Mouse (Mus musculus): ENCODE results near the gene Fcmr. TPM values are rescaled to one million over a fixed set of nuclear protein-coding genes. Genes with fewer than 3 reads are reported as not detected.

Gene Fcmr
- polyA plus RNA-seq, 1 experiment from 2014 or later: not detected

- H3K9ac ChIP-seq: no peak overlapping the region
- H3K9me3 ChIP-seq (replicated peaks): no peaks in the 10 kb centered on the region
- no peak overlapping the region for H3K27ac ChIP-seq
- H3K4me3 ChIP-seq (replicated peaks): no peak overlapping the region
- H3K4me2 ChIP-seq: no peak overlapping the region
- no peaks in the 10 kb centered on the region for H3K36me3 ChIP-seq
- H3K27me3 ChIP-seq: no peaks in the 10 kb centered on the region
- peaks cover 6% of the 10 kb centered on the region; the same call in 1 of the 2 replicates for H3K4me1 ChIP-seq (replicated peaks)
- 61% methylated on average over 6 of the region's 6 CpGs for WGBS (ENCODE audit: insufficient replicate concordance)
- no peak for ATAC-seq (ENCODE audit: low read depth)
- DNase-seq: no peak
Measured at GRCm38 (mm10) chr1:130835161-130835936, 30.1 kb upstream of the Fcmr start.

DNA sequence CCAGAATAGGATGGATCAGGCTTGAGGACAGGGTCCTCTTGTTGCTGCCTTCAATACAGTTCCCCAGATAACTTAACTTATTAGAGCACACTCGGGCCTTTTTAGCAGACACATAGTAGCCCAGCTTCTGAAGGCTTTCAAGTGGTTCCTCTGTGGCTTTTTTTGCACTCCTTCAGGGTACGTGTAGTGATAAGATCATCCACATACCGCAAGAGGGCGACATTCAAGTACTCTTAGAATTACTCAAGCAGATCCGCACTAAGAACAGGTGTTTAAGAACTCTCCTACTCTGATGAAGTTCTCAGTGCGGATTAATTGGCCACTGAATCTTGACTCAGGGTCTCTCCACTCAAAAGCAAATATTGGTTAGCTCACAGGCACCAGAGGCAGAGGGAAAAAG is 27.2 kb upstream of the Fcmr start:
- H3K27me3 ChIP-seq: no peaks in the 10 kb centered on the region
- no peaks in the 10 kb centered on the region for H3K4me1 ChIP-seq (replicated peaks)
- no peak overlapping the region for H3K9ac ChIP-seq
- H3K4me2 ChIP-seq: no peak overlapping the region
- DNase-seq (no peak), ATAC-seq (ENCODE audit: low read depth) (no peak)
- H3K27ac ChIP-seq: no peak overlapping the region
- no peaks in the 10 kb centered on the region for H3K9me3 ChIP-seq (replicated peaks)
- no peak overlapping the region for H3K4me3 ChIP-seq (replicated peaks)
- no peaks in the 10 kb centered on the region for H3K36me3 ChIP-seq
- WGBS (ENCODE audit: insufficient replicate concordance): 33% methylated on average over 6 of the region's 6 CpGs

DNA sequence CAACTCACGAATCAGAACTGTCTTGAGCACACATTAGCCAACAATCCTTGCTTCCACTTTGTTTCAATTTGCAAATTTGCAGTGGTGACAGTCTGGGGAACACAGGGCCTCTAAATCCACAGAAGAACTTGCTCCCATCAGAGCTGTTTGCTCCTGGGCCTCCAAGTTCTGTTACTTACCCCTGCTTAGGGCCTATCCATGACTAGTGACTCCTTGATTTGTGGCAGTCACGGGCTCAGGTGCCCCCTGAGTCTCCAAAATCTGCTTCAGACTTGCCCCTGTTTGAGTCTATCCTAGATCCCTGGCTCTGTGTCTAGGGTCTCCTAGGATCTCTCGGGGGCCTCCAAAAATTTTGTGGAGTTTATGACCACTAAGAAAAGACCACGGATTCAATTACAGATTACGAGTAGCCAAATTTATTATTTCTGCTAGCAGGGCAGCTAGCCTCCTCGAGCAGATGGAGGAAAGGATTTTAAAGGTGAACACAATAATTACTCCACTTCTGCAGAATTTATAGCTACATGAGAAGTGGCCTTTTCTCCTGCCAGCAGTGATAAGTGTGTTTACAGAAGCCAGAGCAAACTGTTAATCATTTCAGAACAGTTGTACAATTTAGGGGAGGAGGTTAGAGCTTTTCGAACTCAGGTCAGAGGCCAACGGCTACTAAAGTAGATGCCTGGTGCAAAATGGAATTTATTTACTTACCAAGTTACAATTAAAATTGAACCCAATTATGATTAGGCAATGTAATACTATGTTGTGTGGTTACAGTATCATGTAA is 24.7 kb upstream of the Fcmr start:
- Histone ChIP-seq H3K9ac (no peak overlapping the region), H3K27ac (peak overlapping the region; percentile 60), H3K4me2 (no peak overlapping the region), H3K4me1 (replicated peaks) (no peaks in the 10 kb centered on the region), H3K27me3 (no peaks in the 10 kb centered on the region), H3K36me3 (no peaks in the 10 kb centered on the region), H3K9me3 (replicated peaks) (no peaks in the 10 kb centered on the region), H3K4me3 (replicated peaks) (no peak overlapping the region)
- ATAC-seq (ENCODE audit: low read depth): peak; percentile 39; the same call in 1 of the 2 replicates
- WGBS (ENCODE audit: insufficient replicate concordance): 50% methylated on average over 8 of the region's 8 CpGs
- DNase-seq: no peak

- DNase-seq: no peak
- no peak overlapping the region for H3K27ac ChIP-seq
- no peak overlapping the region for H3K9ac ChIP-seq
- no peaks in the 10 kb centered on the region for H3K4me1 ChIP-seq (replicated peaks)
- no peaks in the 10 kb centered on the region for H3K9me3 ChIP-seq (replicated peaks)
- WGBS (ENCODE audit: insufficient replicate concordance): 75% methylated on average over 7 of the region's 7 CpGs
- no peak for ATAC-seq (ENCODE audit: low read depth)
- H3K27me3 ChIP-seq: no peaks in the 10 kb centered on the region
- no peak overlapping the region for H3K4me3 ChIP-seq (replicated peaks)
- H3K36me3 ChIP-seq: no peaks in the 10 kb centered on the region
- no peak overlapping the region for H3K4me2 ChIP-seq
Measured at GRCm38 (mm10) chr1:130841621-130842020, 23.8 kb upstream of the Fcmr start.

- no peak overlapping the region for H3K4me2 ChIP-seq
- H3K27ac ChIP-seq: no peak overlapping the region
- 68% methylated on average over 7 of the region's 7 CpGs for WGBS (ENCODE audit: insufficient replicate concordance)
- H3K9ac ChIP-seq: no peak overlapping the region
- H3K27me3 ChIP-seq: no peaks in the 10 kb centered on the region
- H3K9me3 ChIP-seq (replicated peaks): no peaks in the 10 kb centered on the region
- H3K4me1 ChIP-seq (replicated peaks): no peaks in the 10 kb centered on the region
- H3K4me3 ChIP-seq (replicated peaks): no peak overlapping the region
- DNase-seq (no peak), ATAC-seq (ENCODE audit: low read depth) (no peak)
- H3K36me3 ChIP-seq: no peaks in the 10 kb centered on the region
Measured at GRCm38 (mm10) chr1:130844516-130844915, 21.0 kb upstream of the Fcmr start.

DNA sequence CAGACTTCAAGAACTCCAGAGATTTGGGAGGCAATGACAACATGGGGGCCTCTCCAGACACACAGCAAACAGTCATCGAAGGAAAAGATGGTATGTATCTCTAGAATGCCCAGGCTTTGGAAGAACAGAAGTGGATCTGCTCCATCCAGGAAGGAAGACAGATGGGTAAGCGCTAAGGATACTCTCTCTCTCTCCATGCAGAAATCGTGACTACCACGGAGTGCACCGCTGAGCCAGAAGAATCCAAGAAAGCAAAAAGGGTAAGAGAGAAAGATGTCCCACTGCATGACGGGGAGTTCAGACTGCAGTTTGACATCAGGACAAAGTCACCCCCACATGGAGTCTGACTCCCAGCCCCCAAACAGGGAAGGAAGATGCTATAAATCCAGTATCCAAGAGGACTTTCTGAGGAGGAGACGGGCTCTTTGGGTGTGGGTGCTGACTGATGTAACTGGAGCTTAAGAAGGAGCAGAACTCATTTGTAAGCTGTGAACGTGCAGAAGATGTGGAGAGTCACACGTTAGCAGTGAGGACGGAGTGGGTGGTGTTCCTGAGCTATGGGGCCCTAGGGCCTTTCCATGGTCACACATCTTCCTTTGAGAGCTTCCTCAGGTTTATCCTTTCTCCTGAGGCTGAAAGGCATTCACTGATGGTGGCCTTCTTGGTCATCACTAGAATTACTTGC is 15.8 kb upstream of the Fcmr start:
- Histone ChIP-seq H3K27ac (no peak overlapping the region), H3K4me3 (replicated peaks) (no peak overlapping the region)

GRCm38 (mm10) chr1:130850405-130850804 is 15.1 kb upstream of the Fcmr start:
- WGBS (ENCODE audit: insufficient replicate concordance): 47% methylated on average over 5 of the region's 5 CpGs
- H3K9me3 ChIP-seq (replicated peaks): no peaks in the 10 kb centered on the region
- DNase-seq: no peak
- no peaks in the 10 kb centered on the region for H3K36me3 ChIP-seq
- ATAC-seq (ENCODE audit: low read depth): no peak
- H3K4me3 ChIP-seq (replicated peaks): no peak overlapping the region
- H3K4me2 ChIP-seq: no peak overlapping the region
- no peaks in the 10 kb centered on the region for H3K4me1 ChIP-seq (replicated peaks)
- H3K9ac ChIP-seq: no peak overlapping the region
- no peaks in the 10 kb centered on the region for H3K27me3 ChIP-seq
- H3K27ac ChIP-seq: no peak overlapping the region

More for the DNA sequence above, 15.8 kb upstream of the Fcmr start:
- Histone ChIP-seq H3K9ac (no peak overlapping the region), H3K9me3 (replicated peaks) (no peaks in the 10 kb centered on the region), H3K27me3 (no peaks in the 10 kb centered on the region), H3K36me3 (no peaks in the 10 kb centered on the region), H3K4me2 (no peak overlapping the region), H3K4me1 (replicated peaks) (no peaks in the 10 kb centered on the region)
- 69% methylated on average over 10 of the region's 10 CpGs for WGBS (ENCODE audit: insufficient replicate concordance)
- DNase-seq: no peak
- no peak for ATAC-seq (ENCODE audit: low read depth)

- WGBS (ENCODE audit: insufficient replicate concordance): 67% methylated on average over 9 of the region's 9 CpGs
- no peak for ATAC-seq (ENCODE audit: low read depth)
- no peak overlapping the region for H3K27ac ChIP-seq
- H3K27me3 ChIP-seq: no peaks in the 10 kb centered on the region
- DNase-seq: no peak
- no peak overlapping the region for H3K4me2 ChIP-seq
- no peaks in the 10 kb centered on the region for H3K36me3 ChIP-seq
- H3K4me3 ChIP-seq (replicated peaks): no peak overlapping the region
- no peak overlapping the region for H3K9ac ChIP-seq
- no peaks in the 10 kb centered on the region for H3K4me1 ChIP-seq (replicated peaks)
- no peaks in the 10 kb centered on the region for H3K9me3 ChIP-seq (replicated peaks)
Measured at GRCm38 (mm10) chr1:130854819-130855218, 10.7 kb upstream of the Fcmr start.

GRCm38 (mm10) chr1:130855723-130856122 is 9.7 kb upstream of the Fcmr start:
- Histone ChIP-seq H3K27me3 (no peaks in the 10 kb centered on the region), H3K9ac (no peak overlapping the region), H3K4me2 (no peak overlapping the region), H3K9me3 (replicated peaks) (no peaks in the 10 kb centered on the region), H3K27ac (no peak overlapping the region), H3K4me1 (replicated peaks) (no peaks in the 10 kb centered on the region), H3K4me3 (replicated peaks) (no peak overlapping the region), H3K36me3 (no peaks in the 10 kb centered on the region)
- DNase-seq: no peak
- ATAC-seq (ENCODE audit: low read depth): no peak
- WGBS (ENCODE audit: insufficient replicate concordance): 60% methylated on average over 2 of the region's 2 CpGs

- H3K9me3 ChIP-seq (replicated peaks): no peaks in the 10 kb centered on the region
- H3K4me3 ChIP-seq (replicated peaks): no peak overlapping the region
- H3K27ac ChIP-seq: no peak overlapping the region; the same call in 1 of the 2 replicates
- H3K9ac ChIP-seq: no peak overlapping the region
- ATAC-seq (ENCODE audit: low read depth) (no peak), DNase-seq (no peak)
- no peaks in the 10 kb centered on the region for H3K27me3 ChIP-seq
- no peaks in the 10 kb centered on the region for H3K4me1 ChIP-seq (replicated peaks)
- WGBS (ENCODE audit: insufficient replicate concordance): 65% methylated on average over 4 of the region's 4 CpGs
- no peak overlapping the region for H3K4me2 ChIP-seq
- no peaks in the 10 kb centered on the region for H3K36me3 ChIP-seq
Measured at GRCm38 (mm10) chr1:130857456-130857855, 8.0 kb upstream of the Fcmr start.

DNA sequence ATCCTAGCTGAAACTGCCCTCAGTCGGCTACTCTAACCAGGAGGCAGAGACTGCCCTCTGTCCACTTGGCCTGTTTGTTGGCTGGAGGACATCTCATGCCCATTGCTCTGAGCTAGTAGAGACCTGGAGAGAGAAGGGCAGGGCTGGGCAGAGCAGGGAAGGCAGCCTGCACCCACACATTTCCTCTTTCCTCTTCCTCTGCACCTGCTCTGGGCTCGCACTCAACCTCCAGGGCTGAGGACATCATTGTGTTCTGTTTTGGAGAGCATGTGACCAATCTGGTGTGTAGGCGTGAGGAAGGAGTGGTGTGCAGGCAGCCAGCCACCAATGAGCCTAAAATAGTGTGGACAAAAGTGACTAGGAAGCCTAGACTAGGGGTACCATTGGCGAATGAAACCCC is 1.2 kb upstream of the Fcmr start:
- H3K4me2 ChIP-seq: no peak overlapping the region
- no peaks in the 10 kb centered on the region for H3K4me1 ChIP-seq (replicated peaks)
- ATAC-seq (ENCODE audit: low read depth) (no peak), DNase-seq (no peak)
- H3K27ac ChIP-seq: no peak overlapping the region
- no peak overlapping the region for H3K4me3 ChIP-seq (replicated peaks)
- 49% methylated on average over 4 of the region's 4 CpGs for WGBS (ENCODE audit: insufficient replicate concordance)
- H3K9ac ChIP-seq: no peak overlapping the region
- H3K9me3 ChIP-seq (replicated peaks): no peaks in the 10 kb centered on the region
- no peaks in the 10 kb centered on the region for H3K27me3 ChIP-seq
- H3K36me3 ChIP-seq: no peaks in the 10 kb centered on the region
